Mouse (Mus musculus) MEL (cell line): ENCODE measurements around the gene Dock9. TPM values are rescaled to one million over a fixed set of nuclear protein-coding genes. Genes with fewer than 3 reads are reported as not detected.

Experiments
- DNase-seq: peaks from one replicate; pipeline ENCODE4 v3.0.0; 2011; ENCODE audit warnings: low read depth, low spot score
- H3K27ac ChIP-seq: 2 replicates; pipeline ENCODE4 v1.5.1; 2012; ENCODE audit warnings: low read depth, mild to moderate bottlenecking, control low read depth, low read length, moderate library complexity; ENCODE audit not compliant: control insufficient read depth
- H3K27me3 ChIP-seq, 2 experiments: fragments of 150-350 bp in 1 of 2; sonication (generic) in 1 of 2; 2 replicates each; pipeline ENCODE4 v1.6.1; 2012; ENCODE audit warnings: low read length in 2 of 2, mild to moderate bottlenecking in 2 of 2, improper control_type of control experiment in 1 of 2, moderate library complexity in 1 of 2; ENCODE audit not compliant: insufficient read depth in 2 of 2, control insufficient read depth in 1 of 2
- H3K36me3 ChIP-seq, 2 experiments: 2 replicates each; pipeline ENCODE4 v1.6.1; 2012 to 2014; ENCODE audit warnings: low read length in 2 of 2, improper control_type of control experiment in 1 of 2, inconsistent platforms in 1 of 2, mild to moderate bottlenecking in 1 of 2; ENCODE audit not compliant: insufficient read depth in 2 of 2, control insufficient read depth in 1 of 2
- H3K4me1 ChIP-seq, 2 experiments: fragments of 150-350 bp in 1 of 2; sonication (generic) in 1 of 2; 2 replicates each; pipeline ENCODE4 v1.6.1; 2012; ENCODE audit warnings: low read length in 2 of 2, improper control_type of control experiment in 1 of 2, mild to moderate bottlenecking in 1 of 2; ENCODE audit not compliant: insufficient read depth in 2 of 2, control insufficient read depth in 1 of 2
- H3K4me3 ChIP-seq, 2 experiments: fragments of 150-350 bp in 1 of 2; sonication (generic) in 1 of 2; 2 replicates each; pipeline ENCODE4 v1.5.1; 2012; ENCODE audit warnings: low read depth in 2 of 2, low read length in 2 of 2, mild to moderate bottlenecking in 2 of 2, moderate library complexity in 2 of 2, control low read depth in 1 of 2, improper control_type of control experiment in 1 of 2; ENCODE audit not compliant: control insufficient read depth in 1 of 2, insufficient read depth in 1 of 2
- H3K79me2 ChIP-seq: 2 replicates; pipeline ENCODE4 v1.6.1; 2012; ENCODE audit warnings: mild to moderate bottlenecking, low read length, moderate library complexity; ENCODE audit not compliant: control insufficient read depth, poor library complexity, insufficient read depth
- H3K9ac ChIP-seq: 2 replicates; pipeline ENCODE4 v1.6.1; 2012; ENCODE audit warnings: low read depth, mild to moderate bottlenecking, control low read depth, low read length, moderate library complexity; ENCODE audit not compliant: control insufficient read depth, poor library complexity, severe bottlenecking
- H3K9me3 ChIP-seq: fragments of 150-350 bp; sonication (generic); replicated peaks from 2 replicates; pipeline ENCODE4 v1.6.1; 2012; ENCODE audit warnings: mild to moderate bottlenecking, low read length, improper control_type of control experiment, moderate library complexity; ENCODE audit not compliant: insufficient read depth
- BHLHE40 ChIP-seq: IDR thresholded peaks from 2 replicates; pipeline ENCODE4 v1.6.1; 2012; ENCODE audit warnings: low read depth, mild to moderate bottlenecking, inconsistent platforms, low read length, improper control_type of control experiment, borderline replicate concordance
- CTCF ChIP-seq, 3 experiments: IDR thresholded peaks in 2 of 3; conservative IDR thresholded peaks in 1 of 3; 2 replicates each; pipeline ENCODE4 v1.5.1; 2011 to 2012; ENCODE audit warnings: low read length in 3 of 3, low read depth in 2 of 3, mild to moderate bottlenecking in 2 of 3, improper control_type of control experiment in 1 of 3, inconsistent platforms in 1 of 3, mixed read lengths in 1 of 3, moderate library complexity in 1 of 3; ENCODE audit not compliant: control insufficient read depth in 1 of 3, insufficient read depth in 1 of 3, poor library complexity in 1 of 3, severe bottlenecking in 1 of 3
- ELF1 ChIP-seq: IDR thresholded peaks from 2 replicates; pipeline ENCODE4 v1.6.1; 2014; ENCODE audit warnings: low read depth, mild to moderate bottlenecking, inconsistent platforms, low read length, improper control_type of control experiment, moderate library complexity
- EP300 ChIP-seq, 2 experiments: IDR thresholded peaks; 2 replicates each; pipeline ENCODE4 v1.6.1; 2011; ENCODE audit warnings: improper control_type of control experiment in 2 of 2, low read length in 2 of 2, low read depth in 1 of 2, mild to moderate bottlenecking in 1 of 2
- GABPA ChIP-seq: IDR thresholded peaks from 2 replicates; pipeline ENCODE4 v1.6.1; 2012; ENCODE audit warnings: low read depth, mild to moderate bottlenecking, inconsistent platforms, low read length, improper control_type of control experiment, moderate library complexity
- HCFC1 ChIP-seq: IDR thresholded peaks from 2 replicates; pipeline ENCODE4 v1.6.1; 2012; ENCODE audit warnings: low read depth, mild to moderate bottlenecking, inconsistent platforms, low read length, improper control_type of control experiment, moderate library complexity
- JUND ChIP-seq: IDR thresholded peaks from 2 replicates; pipeline ENCODE4 v1.6.1; 2011; ENCODE audit warnings: low read depth, mild to moderate bottlenecking, improper control_type of control experiment, low read length
- MXI1 ChIP-seq: IDR thresholded peaks from 2 replicates; pipeline ENCODE4 v1.6.1; 2011; ENCODE audit warnings: mild to moderate bottlenecking, low read depth, low read length, improper control_type of control experiment
- MYC ChIP-seq: IDR thresholded peaks from 2 replicates; pipeline ENCODE4 v1.6.1; 2011; ENCODE audit warnings: low read depth, mild to moderate bottlenecking, low read length, improper control_type of control experiment, moderate library complexity
- POLR2A ChIP-seq, 2 experiments: IDR thresholded peaks; 2 replicates each; pipeline ENCODE4 v1.6.1; 2011 to 2012; ENCODE audit warnings: low read length in 2 of 2, mild to moderate bottlenecking in 2 of 2, control low read depth in 1 of 2, improper control_type of control experiment in 1 of 2, low read depth in 1 of 2, moderate library complexity in 1 of 2; ENCODE audit not compliant: control insufficient read depth in 1 of 2, insufficient read depth in 1 of 2, poor library complexity in 1 of 2
- POLR2AphosphoS2 ChIP-seq: IDR thresholded peaks from 2 replicates; pipeline ENCODE4 v1.6.1; 2011; ENCODE audit warnings: low read length, improper control_type of control experiment
- POLR2AphosphoS5 ChIP-seq: IDR thresholded peaks from 2 replicates; pipeline ENCODE4 v1.6.1; 2012; ENCODE audit warnings: low read depth, borderline replicate concordance, mild to moderate bottlenecking, inconsistent platforms, low read length, moderate library complexity, mixed read lengths
- RAD21 ChIP-seq: IDR thresholded peaks from 2 replicates; pipeline ENCODE4 v1.6.1; 2011; ENCODE audit warnings: mild to moderate bottlenecking, low read depth, low read length, improper control_type of control experiment
- SIN3A ChIP-seq: IDR thresholded peaks from 2 replicates; pipeline ENCODE4 v1.6.1; 2012; ENCODE audit warnings: low read length, improper control_type of control experiment, inconsistent platforms
- SMC3 ChIP-seq: IDR thresholded peaks from 2 replicates; pipeline ENCODE4 v1.6.1; 2011; ENCODE audit warnings: low read depth, low read length, improper control_type of control experiment
- UBTF ChIP-seq: IDR thresholded peaks from 2 replicates; pipeline ENCODE4 v1.6.1; 2012; ENCODE audit warnings: low read depth, mild to moderate bottlenecking, inconsistent platforms, low read length, improper control_type of control experiment, moderate library complexity, borderline replicate concordance; ENCODE audit not compliant: insufficient read depth
- USF1 ChIP-seq: IDR thresholded peaks from 2 replicates; pipeline ENCODE4 v1.6.1; 2014; ENCODE audit warnings: low read depth, mild to moderate bottlenecking, inconsistent platforms, low read length, improper control_type of control experiment, moderate library complexity
- ZC3H11A ChIP-seq: IDR thresholded peaks from 2 replicates; pipeline ENCODE4 v1.6.1; 2012; ENCODE audit warnings: low read depth, mild to moderate bottlenecking, inconsistent platforms, low read length, improper control_type of control experiment
- ZNF384 ChIP-seq: IDR thresholded peaks from 2 replicates; pipeline ENCODE4 v1.6.1; 2012; ENCODE audit warnings: low read depth, mild to moderate bottlenecking, inconsistent platforms, low read length, improper control_type of control experiment
- polyA plus RNA-seq, 2 experiments: library from polyadenylated mRNA; stranded (reverse) in 1 of 2; unstranded in 1 of 2; fragments of >175 nt in 1 of 2; fragments of >200 nt in 1 of 2; gene quantifications; 2 replicates each; pipeline versions ENCODE4 v1.2.1 to v1.2.4; 2012; ENCODE audit warnings: low replicate concordance in 2 of 2, low read depth in 1 of 2; ENCODE audit not compliant: insufficient read length in 2 of 2, insufficient read depth in 1 of 2, missing spikeins in 1 of 2
- total RNA-seq: library from RNA; depleted of rRNA; stranded (reverse); fragments of 300-350 nt; gene quantifications from 2 replicates; pipeline ENCODE4 v1.2.3, GENCODE M21; 2012

The Dock9 gene
- total and polyA plus RNA-seq, 3 experiments: 6.3 to 9.4 TPM; not detected in 1

- TF ChIP-seq SIN3A (no peak), USF1 (no peak), EP300 (IDR thresholded peaks at IDR 0.05; ENCODE audit: low read depth in 1 of 2, low read length in 2 of 2) (no peak)
- TF ChIP-seq, all 39 proteins: peak for 0
- Histone ChIP-seq H3K36me3 (no peaks in the 10 kb centered on the region), H3K79me2 (no peaks in the 10 kb centered on the region), H3K4me3 (no peak overlapping the region), H3K4me1 (no peaks in the 10 kb centered on the region), H3K9me3 (no peaks in the 10 kb centered on the region), H3K27me3 (no peaks in the 10 kb centered on the region), H3K9ac (no peak overlapping the region), H3K27ac (no peak overlapping the region)
- DNase-seq: no peak
Observed at GRCm38 (mm10) chr14:121675579-121675978, 122.1 kb downstream of the Dock9 start.

- Histone ChIP-seq H3K27ac (no peak overlapping the region), H3K4me3 (no peak overlapping the region)
- TF ChIP-seq HCFC1 (no peak), SMC3 (no peak), RAD21 (no peak), POLR2AphosphoS2 (no peak), BHLHE40 (no peak), ELF1 (no peak), POLR2A (IDR thresholded peaks at IDR 0.05; ENCODE audit: control insufficient read depth in 1 of 2, insufficient read depth in 1 of 2, low read depth in 1 of 2, low read length in 2 of 2, poor library complexity in 1 of 2) (no peak), POLR2AphosphoS5 (no peak), CTCF (IDR thresholded peaks at IDR 0.05 in 2 of 3, conservative IDR thresholded peaks at IDR 0.05 in 1 of 3; ENCODE audit: control insufficient read depth in 1 of 3, insufficient read depth in 1 of 3, low read depth in 2 of 3, low read length in 3 of 3, poor library complexity in 1 of 3, severe bottlenecking in 1 of 3) (no peak), ZNF384 (no peak), UBTF (no peak), SIN3A (no peak)
Observed at GRCm38 (mm10) chr14:121675146-121675545, 122.5 kb downstream of the Dock9 start.

GRCm38 (mm10) chr14:121670016-121670415 lies 127.6 kb downstream of the Dock9 start:
- Histone ChIP-seq H3K4me3 (no peak overlapping the region), H3K79me2 (no peaks in the 10 kb centered on the region), H3K9ac (no peak overlapping the region), H3K36me3 (no peaks in the 10 kb centered on the region), H3K27me3 (no peaks in the 10 kb centered on the region), H3K27ac (no peak overlapping the region), H3K4me1 (no peaks in the 10 kb centered on the region), H3K9me3 (no peaks in the 10 kb centered on the region)
- DNase-seq: no peak
- TF ChIP-seq JUND (no peak), ZC3H11A (no peak), MYC (no peak), MXI1 (no peak), GABPA (no peak)
- TF ChIP-seq, all 39 proteins: peak for 0

More at GRCm38 (mm10) chr14:121675146-121675545, 122.5 kb downstream of the Dock9 start:
- Histone ChIP-seq H3K36me3 (no peaks in the 10 kb centered on the region), H3K9me3 (no peaks in the 10 kb centered on the region), H3K79me2 (no peaks in the 10 kb centered on the region), H3K4me1 (no peaks in the 10 kb centered on the region), H3K9ac (no peak overlapping the region), H3K27me3 (no peaks in the 10 kb centered on the region)
- DNase-seq: no peak
